Mouse (Mus musculus): Measurements from ENCODE around the gene Ranbp10.

DNA sequence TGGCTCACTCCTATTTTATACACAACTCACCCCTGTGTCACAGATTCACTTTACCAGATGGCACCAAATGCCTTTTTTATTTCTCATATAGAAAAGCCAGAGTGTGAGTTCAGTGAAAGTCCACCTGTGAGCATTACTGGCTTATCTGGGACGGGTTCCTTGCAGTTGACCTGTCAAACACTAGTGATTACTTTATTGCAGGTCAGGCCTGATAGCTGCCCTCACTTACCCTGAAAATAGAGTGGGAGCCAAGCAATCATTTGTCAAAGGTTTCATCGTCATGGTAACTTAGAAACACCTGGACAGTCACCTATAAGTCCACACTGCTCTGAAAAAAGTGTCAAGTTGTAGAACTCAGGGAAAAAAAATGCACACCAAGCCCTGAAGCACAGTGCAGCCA lies 72.5 kb downstream of the Ranbp10 start:
- TF ChIP-seq GATA1 (IDR thresholded peaks at IDR 0.05; ENCODE audit: borderline replicate concordance, low read length) (no peak), FLI1 (IDR thresholded peaks at IDR 0.05; ENCODE audit: low read length) (no peak)
